Mouse (Mus musculus): ENCODE measurements around the gene Zc3h7a.
A peak's percentile ranks its signal among the peaks of the same experiment; 100 is the strongest.

The Zc3h7a gene

DNA sequence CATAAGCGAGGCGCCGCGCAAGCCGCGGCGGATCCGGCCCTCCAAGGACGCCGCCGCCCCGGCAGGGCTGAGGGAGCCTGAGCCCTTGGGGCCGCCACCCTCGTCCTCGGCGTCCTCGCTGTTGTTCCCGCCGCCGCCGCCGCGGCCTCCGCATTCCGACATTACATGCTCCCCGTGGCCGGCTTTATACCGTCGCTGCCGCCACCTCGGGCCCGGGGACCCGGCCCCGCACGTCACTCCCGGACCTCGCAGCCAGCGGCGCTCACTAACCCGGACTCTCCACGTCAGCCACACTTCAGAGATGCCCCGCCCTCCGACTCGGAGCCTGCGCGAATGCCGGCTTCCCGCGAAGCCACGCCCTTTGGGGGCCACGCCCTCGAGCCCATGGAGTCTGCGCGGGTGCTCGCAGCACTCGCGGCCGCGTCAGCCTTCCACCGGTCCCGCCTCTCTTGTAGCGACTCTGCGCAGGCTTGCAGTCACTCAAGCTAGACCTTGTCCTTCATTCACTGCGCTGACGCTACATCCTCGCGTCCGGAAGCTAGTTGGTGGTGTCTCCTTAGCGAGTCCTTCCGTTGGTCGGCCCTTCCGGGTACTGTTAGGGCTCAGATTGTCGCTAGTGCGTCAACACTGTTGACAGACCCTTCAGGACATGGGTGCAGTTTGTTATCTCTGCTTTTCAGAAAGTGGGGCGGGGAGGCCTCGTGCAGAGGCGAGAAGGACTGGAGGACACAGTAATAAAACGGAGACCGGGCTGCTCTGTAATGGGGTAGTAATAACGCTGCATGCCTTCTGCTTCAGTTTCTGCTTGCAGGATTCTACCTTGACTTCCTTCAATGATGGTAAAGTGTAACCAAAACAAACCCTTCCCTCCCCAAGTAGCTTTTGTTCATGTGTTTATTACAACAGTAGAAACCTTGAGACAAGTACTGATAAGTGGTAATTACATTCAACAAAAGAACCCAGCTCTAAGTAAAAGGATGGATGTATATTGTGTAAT is 41.5 kb downstream of the Zc3h7a start, which contains the start of gene Txndc11:
Txndc11 (minus strand) TSS at position 303 of the 997 bp plus-strand sequence.
- DNase-seq: peak; percentile 100

DNA sequence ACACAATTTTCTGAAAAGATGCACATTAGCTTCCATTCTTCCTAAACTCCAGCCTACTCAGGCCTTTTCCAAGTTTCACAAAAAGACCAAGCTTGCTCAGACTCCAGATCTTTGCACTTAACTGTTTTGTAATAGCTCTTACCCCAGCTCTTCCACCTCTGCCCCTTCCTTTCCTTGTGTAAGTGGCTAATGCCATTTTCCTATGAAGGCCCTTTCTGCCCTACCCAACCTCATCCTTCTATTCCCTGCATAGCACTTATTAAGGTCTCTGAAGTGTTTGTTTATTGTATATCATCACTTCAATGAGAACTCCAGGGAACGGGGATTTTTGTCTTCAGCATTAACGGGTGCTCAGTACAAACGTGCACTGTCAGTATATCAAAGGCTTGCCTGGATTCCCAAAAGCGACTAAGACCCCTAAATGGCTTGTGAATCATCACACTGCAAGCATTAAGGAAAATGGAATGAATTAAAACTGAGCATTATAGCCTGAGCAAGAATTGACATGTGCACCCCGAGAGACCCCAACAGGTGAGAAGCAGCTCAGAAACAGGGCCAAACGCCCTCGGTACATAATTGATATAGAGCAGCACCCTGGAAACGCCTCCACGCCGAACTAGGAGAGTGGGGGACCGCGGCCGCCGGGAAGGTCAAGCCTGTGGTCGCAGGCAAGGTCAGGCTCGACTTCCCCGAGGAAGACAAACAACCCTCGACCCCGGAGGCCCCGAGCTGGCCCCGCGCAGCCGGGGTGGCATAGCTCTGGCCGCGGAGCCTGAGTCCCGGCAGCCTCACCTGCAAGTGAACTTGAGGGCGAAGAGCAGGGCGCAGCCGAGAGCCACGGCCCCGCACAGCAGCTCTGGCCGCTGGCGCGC is 42.5 kb downstream of the Zc3h7a start:
- no peak for DNase-seq

DNA sequence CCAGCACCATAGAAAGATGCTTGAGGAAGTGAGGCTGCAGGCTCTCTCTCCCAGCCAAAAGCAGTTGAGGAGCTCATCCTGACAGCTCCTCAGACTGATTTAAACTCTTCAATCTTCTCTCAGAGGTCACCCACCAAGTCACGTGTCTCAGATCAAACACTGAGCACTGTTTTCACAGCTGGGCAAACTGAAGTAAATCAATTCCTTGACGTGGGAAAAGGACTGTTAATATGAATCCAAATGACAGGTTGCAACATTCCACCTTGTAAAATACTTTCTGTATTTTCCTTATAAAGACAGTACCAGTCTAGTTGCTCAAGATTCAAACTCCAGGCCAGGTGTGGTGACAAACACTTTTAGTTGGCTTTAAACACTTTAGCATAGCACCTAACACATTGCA is 43.4 kb downstream of the Zc3h7a start:
- DNase-seq: no peak

DNA sequence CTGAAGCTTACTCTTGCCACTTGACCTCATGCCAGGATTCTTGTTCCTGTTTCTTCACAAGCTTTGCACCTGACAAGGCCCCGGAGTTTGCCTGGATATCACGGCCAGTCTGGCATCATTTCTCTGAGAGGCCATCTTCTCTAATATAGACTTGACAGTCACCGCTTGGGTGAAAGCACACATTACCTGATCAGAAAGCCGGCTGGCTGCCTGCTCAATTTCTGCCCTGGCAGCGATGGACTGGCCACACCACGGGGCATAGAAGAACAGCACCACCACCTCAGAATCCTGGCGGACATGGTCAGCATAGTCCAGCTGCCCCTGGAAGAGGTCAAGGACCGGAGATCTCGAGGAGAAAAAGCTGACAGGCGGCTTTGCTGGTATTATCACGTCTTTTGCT is 47.9 kb downstream of the Zc3h7a start:
- DNase-seq: no peak

DNA sequence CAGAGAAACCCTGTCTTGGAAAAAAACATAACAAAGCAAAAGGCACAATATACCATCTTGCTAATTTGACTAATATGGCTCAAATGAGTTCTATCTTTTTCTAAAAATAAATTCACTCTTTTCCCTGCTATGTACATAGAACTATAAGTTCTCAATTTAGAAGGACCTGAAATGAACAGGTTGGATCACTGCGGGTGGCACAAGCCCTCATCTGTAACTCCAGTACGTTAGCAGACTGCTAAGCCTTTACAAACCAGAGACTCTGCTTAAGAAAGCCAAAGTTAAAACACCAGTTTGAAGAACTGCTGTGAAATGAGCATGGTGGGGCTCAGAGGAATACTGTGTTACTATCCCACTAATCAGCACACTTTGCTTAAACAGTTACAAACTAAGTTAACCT is 50.8 kb downstream of the Zc3h7a start:
- DNase-seq: no peak

DNA sequence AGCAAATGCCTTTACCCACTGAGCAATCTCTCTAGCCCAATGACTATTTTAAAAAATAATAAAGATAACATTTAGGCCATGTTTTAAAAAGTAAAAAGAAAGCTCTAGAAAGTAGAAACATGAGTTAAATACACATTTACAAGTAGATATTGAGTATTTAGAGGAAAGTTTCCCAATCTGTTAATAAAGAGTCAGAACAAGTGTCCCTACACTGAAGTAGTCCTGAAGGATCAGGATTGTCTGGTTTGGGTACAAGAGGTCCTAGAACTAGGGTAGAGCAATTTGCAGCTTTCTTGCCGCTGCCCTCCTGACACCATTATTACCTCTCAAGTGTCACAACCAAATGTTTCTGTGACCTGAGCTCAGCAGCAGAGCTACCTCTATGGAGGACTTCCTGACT is 52.1 kb downstream of the Zc3h7a start:
- no peak for DNase-seq

DNA sequence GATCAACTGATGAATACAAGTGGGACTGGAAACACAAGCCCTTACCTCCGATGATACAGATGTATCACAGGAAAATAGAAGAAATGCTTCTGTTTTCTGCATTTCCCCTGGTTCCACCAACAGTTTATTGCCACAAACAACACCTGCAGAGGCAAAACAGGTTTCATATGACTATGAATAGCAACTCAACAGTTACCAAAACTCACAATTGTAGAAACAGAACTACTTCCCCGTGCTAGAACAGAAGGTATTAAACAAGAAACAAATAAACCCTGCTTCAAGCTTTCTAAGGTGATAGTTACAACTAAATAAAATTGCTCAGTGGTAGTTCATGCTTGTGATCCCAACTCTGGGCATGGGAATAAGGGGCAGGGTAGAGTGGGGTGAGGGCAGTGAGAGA is 53.6 kb downstream of the Zc3h7a start:
- no peak for DNase-seq

DNA sequence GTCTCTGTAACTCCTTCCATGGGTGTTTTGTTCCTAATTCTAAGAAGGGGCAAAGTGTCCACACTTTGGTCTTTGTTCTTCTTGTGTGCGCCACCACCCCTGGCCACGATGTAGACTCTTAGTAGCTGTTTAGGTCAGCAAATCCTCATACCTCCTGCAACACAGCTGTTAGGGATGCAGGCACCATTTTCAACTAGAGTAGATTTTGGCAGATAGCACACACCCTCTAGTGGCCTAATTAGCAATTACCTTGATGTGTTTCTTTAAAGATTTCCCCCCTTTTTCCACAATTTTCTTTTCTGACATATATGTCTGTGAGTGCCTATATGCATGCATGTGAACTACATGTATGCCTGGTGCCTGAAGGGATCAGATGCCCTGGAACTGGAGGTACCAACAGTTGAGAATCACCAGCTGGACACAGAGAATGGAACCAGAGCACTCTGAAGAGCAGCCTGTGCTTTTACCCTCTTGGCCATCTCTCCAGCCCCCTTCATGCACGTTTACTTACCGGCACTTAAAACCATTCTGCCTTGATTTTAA is 66.9 kb downstream of the Zc3h7a start:
- DNase-seq: peak; percentile 15

DNA sequence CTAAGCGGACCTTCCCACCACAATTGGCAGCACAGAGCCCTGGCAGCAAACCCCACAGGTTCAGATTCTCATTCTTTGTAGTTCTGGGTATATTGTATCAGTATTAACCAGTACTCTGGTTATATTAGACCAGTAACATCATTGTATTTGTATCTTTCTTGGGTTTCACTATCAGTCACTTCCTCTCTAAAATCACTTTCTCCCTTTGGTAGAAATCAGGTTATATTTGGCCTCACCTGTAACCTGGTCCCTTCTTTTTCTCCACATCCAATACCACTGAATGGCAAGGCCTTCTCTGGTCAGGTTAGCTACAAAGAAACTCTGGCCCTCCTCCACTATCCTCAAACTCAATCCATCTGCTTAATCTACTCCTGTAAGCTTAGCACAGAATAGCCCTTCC is 71.3 kb downstream of the Zc3h7a start:
- DNase-seq: no peak

DNA sequence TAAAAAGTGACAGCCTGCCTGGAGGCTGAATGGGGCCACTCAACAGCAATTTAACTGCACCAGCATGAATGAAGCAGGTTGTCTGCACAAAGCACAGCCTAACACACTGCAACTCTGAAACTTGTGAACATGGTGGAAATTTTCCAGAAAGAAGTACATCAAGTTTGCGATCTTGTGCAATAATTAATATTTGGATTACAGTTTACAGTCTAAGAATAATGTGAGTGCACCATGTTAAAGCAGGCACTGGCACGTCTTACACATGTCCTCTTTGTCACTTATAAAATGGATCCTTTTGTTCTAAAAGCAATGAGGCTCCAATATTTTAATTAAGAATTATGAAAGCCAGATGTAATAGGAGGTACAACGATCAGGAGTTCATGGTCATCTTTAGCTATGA is 78.9 kb downstream of the Zc3h7a start:
- no peak for DNase-seq

DNA sequence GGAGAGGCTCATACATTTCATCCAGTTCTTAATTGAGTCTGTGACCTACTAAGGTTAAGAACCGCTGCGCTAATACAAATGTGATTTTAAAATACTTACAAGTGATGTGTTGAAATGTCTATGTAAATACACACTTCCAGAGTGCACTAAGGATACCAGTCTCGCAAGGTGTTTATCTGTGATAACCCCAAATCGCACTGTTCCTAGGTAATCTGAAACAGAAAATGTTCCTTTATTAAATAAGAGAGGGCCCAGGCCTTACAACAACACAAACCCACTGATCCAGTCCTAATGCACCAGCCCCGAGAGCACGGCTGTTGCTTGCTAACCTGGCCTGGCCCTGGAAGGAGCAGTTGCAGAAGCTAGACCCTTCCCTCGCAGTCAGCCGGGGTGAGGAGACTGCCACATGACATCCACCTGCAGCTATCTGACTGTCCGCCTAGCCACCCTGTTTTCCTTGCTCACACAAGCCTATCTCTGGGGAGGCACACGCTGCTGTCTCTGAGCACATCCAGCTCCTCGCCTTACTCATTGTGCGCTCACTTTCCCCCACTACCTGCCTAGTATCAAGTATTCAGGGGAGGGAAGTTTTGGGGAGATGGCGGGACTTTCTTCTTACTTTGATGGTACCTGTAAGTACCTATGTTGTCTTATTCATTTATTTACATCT is 82.3 kb downstream of the Zc3h7a start:
- no peak for DNase-seq

DNA sequence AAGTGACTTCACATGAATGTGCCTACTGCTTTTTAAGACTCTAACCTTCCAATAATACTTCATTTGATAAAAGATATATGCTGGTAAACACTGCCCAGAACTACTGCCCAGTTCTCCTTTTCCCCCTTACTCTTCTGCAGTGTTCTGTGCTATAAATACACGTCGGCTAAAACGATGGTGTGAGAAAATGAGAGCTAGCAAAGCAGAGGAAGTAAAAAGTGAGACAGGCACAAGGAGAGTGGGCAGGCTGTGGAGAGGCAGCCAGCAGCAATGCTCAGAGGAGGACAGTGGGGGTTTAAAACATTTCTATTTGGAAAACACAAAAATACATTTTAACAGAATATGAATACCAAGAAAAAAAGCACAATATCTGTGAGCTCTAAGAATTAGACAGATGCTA is 83.7 kb downstream of the Zc3h7a start:
- DNase-seq: no peak

DNA sequence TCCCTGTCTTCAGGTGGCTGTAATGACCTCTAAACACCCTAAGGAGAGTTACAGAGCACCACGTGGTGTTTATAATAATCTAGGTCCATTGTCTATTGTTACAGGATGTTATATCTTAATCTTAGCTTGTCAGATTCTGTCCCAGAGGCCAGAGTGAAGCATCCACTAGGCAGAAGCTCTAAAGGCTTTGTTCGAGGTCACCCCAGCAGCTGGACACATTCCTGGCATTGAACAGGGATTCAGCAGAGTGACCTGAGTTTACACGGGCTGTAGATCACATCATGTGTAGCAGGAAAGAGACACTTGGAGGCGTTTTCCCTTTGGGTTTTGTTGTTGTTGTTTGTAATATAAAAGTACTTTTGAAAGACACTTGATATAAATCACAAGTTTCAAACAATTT is 84.1 kb downstream of the Zc3h7a start:
- DNase-seq: no peak

DNA sequence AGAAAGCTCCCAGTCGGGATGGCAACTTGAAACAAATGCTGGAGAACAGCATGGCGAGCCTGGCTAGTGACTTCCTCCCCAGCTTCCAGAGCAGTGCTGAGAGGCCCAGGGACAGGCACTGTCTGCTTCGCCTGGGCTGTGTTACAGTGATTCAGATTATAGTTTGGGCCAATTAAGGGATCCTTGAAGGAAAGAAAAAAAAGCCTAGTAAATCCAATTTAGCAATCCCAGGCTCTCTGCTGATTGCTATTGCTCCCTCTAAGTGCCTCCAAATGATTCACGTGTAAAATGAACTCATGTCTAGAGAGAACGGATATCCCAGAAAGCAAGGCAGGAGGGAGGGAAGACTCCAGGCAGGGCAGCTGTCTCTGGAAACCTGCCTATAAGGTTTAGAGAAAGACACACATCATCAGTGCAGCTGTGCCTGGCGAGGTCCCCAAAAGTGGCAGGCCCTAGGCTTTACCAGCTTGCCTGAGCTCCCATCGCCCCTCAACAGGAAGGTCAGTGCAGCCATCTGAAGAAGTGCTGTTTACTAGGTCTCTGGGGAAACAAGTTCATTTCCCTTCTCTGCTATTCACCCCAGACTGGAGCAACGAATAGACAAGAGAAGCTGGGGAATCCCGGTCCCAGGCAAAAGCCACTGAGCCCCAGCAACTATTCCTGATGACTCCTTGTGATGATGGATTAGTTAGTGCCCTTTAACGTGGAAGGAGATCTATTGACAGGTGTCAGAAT is 85.2 kb downstream of the Zc3h7a start:
- DNase-seq: no peak

DNA sequence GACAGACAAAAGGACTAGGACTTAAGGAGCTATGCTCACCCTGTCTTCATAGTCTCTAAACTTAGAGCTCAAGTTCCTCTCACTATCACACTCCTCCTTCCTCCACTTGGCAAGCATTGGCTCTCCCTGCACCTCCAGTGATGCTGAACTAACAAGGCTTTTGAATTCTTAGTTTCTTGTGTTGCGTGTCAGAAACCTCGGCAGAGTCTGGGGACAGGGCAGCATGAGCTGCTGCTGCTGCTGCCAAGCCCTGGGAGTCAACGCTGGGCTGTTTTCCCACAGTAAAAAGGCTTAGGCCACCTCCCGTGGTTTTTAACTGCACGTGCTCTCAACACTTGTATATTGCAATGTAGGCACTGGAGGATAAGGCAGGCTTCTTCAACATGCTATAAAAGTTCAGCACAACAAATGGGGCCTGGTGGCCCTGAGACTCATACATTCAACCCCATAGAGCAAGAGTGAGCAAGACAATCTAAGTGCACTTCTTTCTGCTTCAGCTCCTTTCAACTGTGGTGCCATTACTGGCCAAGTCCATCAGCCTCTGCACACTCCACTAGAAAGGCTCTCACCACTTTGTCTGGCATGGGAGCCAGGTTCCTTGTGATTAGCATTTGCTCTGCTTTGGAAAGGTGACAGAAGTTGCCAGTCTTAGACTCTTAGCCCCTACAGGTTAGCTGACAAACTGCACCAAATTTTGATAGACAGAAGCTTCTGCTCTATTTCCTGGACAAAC is 89.2 kb downstream of the Zc3h7a start:
- DNase-seq: no peak
